Mouse (Mus musculus): Measurements from ENCODE around the gene Sbf2.
A peak's percentile ranks its signal among the peaks of the same experiment; 100 is the strongest.

Gene Sbf2

DNA sequence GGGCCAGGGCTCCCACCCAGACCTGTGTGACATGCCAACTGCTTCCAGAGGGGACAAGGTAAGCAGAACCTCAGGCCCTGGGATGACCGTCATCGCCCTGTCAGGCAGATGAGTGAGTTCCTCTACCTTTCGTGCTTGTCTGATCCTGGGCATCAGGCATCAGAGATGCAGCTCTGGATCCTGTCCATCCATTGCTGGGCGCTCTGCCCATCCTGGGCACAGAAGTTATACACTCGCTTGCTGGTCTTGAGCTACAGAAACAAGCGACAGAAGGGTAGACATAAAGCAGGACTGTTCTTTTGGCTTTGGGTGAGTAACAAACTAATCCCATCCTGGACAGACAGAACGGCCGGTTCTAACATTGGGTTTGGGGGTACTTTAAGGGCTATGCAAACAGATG, 305.5 kb downstream of the Sbf2 start:
- DNase-seq (ENCODE audit: low read depth, low spot score) = no peak

DNA sequence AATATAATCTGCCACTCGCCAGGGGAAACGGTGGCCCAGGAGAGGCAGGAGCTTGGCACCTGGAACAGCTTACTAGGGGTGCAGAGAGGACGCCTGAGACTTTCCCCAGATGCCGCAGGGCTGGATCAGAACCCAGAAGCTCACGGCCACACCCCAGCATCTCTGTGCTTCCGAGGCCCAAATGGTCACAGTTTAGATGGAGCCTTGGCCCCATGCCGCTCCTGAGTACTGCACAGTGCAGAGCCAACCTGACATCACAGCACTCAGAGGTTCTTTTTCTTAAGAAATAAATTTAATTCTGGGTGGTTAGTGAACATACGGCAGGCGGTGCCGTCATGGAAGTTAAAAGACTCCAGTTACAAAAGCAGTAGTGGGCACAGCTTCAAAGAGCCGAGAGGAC, 307.0 kb downstream of the Sbf2 start:
- DNase-seq (ENCODE audit: low read depth, low spot score) = no peak

GRCm38 (mm10) chr7:110306281-110306680, 308.4 kb downstream of the Sbf2 start:
- DNase-seq (ENCODE audit: low read depth, low spot score) = no peak

DNA sequence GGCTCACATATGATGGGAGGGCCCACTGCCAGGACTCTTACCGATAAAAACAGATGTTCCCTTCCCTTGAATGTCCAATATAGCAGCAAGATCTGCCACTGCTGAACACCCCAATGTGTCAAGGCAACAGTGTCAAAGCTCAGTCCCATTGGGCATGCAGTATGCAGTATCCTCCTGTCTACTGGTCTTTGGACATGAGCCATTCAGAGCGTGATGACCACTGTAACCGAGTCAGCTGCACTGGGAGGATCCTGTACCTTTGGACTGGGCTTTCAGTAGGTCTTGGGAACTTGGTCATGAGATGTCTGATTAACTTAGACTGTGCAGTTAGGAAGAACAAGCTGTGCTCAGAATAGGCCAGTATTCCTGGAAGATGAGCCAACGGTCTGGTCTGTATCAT, 309.2 kb downstream of the Sbf2 start:
- DNase-seq (ENCODE audit: low read depth, low spot score) = no peak

DNA sequence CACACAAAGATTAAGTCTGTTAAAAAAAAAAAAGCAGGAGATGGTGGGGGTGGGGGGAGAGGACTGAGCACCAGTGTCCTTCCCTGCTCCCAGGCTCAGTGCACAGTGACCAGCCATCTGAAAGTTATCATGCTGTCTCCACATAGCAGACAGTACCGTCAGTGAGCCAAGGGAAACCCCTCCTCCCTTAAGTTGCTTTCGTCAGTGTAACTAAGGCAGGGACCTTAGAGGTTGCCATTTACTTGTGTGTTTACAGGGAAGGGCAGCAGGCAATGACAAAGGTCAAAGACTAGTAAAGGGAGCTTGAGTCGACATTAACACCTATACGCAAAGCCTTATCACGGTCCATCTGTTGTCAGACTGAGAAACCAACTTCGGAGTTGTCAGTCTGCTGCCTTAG, 311.8 kb downstream of the Sbf2 start:
- DNase-seq (ENCODE audit: low read depth, low spot score) = no peak

DNA sequence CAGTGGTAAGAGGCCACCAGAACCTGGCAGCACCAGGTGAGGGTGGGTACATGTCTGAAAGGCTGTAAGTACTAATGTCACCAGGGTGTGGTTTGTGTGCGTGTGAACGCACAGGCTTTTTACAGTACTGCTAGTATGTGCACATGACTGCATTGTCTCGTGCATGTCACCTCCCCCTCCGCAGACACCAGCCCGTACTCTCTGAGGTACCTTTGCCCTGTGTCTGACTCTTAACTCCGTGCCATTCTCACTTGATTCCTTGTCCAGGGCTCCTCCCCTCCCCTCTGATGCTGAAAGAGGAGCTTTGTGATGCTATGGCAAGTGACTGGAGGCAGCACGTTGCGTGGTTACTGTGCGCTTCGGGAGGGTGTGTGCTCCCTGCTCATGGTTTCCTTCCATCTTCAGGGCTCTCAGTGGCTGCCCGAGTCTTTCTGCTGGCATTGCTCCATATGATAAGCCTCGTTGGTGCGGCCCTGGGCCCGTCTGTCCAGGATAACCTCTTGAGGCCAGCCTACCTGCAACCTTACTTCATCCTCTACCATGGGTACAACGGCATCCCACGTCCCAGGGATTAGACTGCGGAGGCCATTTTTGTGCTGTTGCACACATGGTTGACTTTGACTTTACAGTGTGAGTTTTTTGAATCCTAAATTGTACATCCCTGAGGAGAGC, 315.8 kb downstream of the Sbf2 start:
- no peak for DNase-seq (ENCODE audit: low read depth, low spot score)

DNA sequence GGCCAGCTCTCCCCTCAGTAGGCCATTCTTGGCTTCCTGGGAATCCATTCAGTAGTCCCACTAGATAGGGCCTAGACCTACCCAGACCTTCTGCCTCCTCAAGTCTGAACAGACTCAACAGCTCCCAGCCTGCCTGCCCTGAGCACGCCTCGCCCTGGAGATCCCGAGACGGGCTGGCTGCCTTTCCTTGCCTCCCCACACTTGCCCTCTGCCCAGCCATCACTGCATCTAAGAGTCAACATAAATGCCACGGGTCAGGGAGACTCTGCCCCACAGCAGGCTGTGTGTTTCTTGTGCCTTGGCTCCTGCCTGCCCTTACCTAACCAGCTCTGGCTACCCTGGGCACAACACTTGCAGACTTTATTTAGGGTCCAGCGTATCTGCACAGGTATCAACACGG, 316.6 kb downstream of the Sbf2 start:
- no peak for DNase-seq (ENCODE audit: low read depth, low spot score)

DNA sequence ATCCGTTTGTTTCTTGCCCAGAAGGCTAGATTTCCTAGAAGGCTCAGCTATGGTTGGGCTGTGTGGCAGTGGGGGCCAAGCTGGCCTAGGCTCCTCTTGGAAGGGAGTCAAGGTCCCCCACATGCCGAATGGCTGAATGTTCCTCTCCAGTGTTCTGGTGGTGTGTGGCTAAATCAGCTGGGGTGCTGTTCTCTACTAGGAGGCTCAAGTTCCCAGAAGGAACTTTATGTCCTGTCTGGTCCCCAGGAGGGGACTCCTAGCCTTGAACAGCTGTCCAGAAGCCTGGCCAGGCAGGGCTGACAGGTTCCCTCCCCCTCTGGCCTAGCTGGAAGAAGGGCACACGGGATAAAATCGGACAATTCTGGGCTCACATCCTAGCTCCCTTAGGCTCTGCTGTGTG, 317.1 kb downstream of the Sbf2 start:
- no peak for DNase-seq (ENCODE audit: low read depth, low spot score)

- no peak for DNase-seq (ENCODE audit: low read depth, low spot score)
These were observed 317.7 kb downstream of the Sbf2 start for GRCm38 (mm10) chr7:110296889-110297603.

DNA sequence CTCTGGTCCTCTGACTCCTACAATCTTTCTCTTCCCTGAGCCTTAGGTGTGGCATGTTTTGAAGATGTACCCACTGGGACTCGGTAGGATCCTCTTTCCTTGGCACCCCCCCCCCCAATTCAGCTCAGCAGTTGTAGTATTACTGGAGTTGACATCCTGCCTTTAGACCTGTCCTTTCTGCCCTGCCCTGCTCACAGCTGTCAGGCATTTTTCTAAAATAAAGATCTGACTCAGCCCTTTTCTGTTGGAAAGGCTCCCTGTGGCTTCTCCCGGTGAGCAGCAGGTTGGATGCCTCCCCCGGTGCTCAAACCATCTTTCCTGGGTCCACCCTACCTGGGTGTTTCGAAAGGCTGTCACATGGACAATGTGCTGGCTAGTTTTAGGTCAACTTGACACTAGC, 325.1 kb downstream of the Sbf2 start:
- DNase-seq (ENCODE audit: low read depth, low spot score) = no peak

- no peak for DNase-seq (ENCODE audit: low read depth, low spot score)
These were observed 326.0 kb downstream of the Sbf2 start for GRCm38 (mm10) chr7:110288731-110289191.

- no peak for DNase-seq (ENCODE audit: low read depth, low spot score)
These were observed 326.5 kb downstream of the Sbf2 start for GRCm38 (mm10) chr7:110288191-110288604.

DNA sequence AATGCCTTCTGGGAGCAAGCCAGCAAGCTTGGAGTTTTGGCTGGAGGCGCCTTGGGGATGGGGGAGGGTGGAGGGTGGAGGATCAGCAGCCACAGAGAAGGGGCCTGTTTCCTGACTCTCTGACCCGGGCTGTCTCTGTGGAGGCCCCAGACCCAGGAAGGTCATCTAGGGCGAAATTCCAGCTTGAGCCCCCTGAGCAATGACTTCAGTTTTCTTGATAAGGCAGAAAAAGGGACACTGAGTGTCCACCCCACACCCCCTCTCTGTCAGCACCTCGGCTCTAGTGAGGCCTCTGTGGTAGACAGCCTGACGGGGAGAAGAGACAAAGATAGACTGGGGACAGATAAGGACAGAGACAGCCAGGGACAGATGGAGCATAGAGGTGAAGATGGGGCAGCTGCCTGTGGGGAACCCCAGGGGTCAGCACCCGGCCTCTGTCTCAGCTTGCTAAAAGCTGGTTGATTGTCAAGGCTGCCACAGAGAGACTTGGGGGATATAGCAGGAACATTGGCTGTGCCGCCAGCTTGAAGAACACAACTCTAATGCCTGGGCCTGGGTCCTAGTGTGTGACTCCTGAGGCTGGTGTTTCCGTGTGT, 327.1 kb downstream of the Sbf2 start:
- DNase-seq (ENCODE audit: low read depth, low spot score) = no peak

DNA sequence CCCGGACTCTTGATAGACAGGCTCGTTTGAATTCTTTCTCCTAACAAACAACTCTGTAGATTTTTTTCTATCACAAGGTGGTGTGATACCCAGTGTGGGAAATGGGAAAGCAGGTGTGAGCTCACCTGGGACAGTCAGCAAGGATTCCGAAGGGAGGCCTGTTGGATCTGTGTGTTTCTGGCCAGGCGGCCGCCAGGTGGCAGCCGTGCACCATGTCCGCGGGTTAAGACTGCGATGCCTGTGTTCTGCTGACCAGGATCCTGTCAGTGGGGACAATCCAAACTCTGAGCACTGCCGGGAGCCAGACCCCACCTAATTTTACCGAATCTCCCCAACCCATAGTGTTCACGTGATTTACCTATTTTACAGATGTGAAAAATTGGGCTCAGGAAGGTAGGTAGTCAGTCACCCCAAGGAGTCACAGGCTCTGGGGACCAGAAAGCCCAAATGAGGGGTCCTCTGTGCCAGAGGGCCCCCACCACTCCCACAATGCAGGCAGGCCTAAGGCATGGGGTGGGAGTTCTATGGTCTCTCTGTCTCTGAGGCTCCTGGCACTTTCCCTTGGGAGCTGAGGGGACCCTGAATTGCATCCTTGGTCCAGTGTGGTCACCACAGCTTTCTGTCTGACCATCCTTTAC, 327.8 kb downstream of the Sbf2 start:
- peak; percentile 65 for DNase-seq (ENCODE audit: low read depth, low spot score)

DNA sequence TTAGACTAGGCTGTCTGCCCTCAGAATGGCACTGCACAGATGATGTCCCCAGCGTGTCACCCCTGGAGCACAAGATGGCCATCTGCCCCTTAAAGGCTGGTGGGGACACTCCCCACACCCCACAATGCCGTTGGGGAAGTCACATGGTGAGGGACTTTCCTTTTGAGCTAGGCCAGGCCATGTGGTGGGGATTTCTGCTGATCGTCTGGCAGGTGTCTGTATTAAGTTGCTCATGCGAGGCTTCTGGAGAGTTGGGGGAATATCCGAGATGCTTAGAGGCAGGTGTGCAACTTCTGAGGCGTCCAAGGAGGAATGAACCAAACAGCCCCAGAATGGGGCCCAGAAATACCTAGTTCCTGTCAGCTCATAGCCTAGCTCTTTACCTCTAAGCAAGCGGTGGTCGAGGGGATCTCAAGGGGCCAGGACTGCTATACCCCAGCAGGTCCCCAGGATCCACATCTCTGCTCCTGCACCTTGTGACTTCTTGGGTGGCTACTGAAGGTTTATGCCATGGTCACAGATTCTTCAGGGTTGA, 328.5 kb downstream of the Sbf2 start:
- no peak for DNase-seq (ENCODE audit: low read depth, low spot score)

DNA sequence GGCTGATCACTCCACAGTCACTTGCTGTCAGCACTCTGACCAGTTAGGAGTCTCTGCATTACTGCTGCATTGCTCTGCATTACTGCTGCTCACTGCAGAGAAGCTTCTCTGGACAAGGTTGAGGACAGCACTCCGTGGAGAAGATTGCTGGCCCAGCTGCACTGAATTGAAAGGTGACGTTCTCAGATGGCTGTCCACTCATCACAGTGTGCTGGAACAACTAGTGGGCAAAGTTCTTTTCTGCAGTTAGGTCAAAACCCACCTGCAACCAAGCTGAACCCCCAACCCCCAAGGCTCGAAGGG, 328.9 kb downstream of the Sbf2 start:
- DNase-seq (ENCODE audit: low read depth, low spot score) = no peak

GRCm38 (mm10) chr7:110285076-110285848, 329.5 kb downstream of the Sbf2 start:
- no peak for DNase-seq (ENCODE audit: low read depth, low spot score)

GRCm38 (mm10) chr7:110283484-110284275, 331.0 kb downstream of the Sbf2 start:
- DNase-seq (ENCODE audit: low read depth, low spot score) = no peak

- DNase-seq (ENCODE audit: low read depth, low spot score) = no peak
These were observed 331.9 kb downstream of the Sbf2 start for GRCm38 (mm10) chr7:110282797-110283196.

- no peak for DNase-seq (ENCODE audit: low read depth, low spot score)
These were observed 333.1 kb downstream of the Sbf2 start for GRCm38 (mm10) chr7:110281435-110282256.
